In the genomic region with DNA sequence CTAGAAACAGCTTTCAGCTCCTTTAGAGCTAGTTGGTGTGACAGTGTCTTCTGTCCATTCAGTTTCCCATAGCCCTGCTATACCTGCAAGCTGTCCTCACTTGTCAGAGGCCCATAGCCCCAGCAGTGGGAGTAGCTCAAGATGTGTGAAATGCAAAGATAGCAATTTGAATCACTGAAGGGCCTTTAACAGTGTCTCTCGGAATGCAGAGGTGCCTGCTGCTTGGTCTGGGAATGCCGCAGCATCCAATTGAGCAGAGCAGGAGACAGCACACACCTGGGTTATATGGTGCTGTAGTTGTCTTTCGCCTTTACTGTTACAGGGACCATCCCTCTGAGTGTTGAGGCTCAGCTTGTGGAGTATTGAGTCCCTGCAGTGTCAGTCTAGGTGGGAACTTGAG, we compare ENCODE assay signal across 11 mouse cellular contexts.
DNase-seq lines count a peak whose midpoint lies in the region; ATAC-seq and TF ChIP-seq lines count a peak whose summit lies in the region.
"Had no signal": no experiment of that assay in that cellular context is flagged by ENCODE, and none has a peak within 500 bp of the region (broad histone marks: within the 10 kb centered on the region; RNA-seq: fewer than 3 reads in every experiment).

No protein-coding gene starts in this region.

- H3K9me3 ChIP-seq in heart, embryonic 12.5 days (replicated peaks): no peaks in the 10 kb centered on the region
- H3K9me3 ChIP-seq in lung, embryonic 16.5 days (ENCODE audit: control insufficient read depth, low read length): no peaks in the 10 kb centered on the region
- no peaks in the 10 kb centered on the region for H3K9me3 ChIP-seq in intestine, embryonic 14.5 days (ENCODE audit: control insufficient read depth, low read length)
- H3K9me3 ChIP-seq: megakaryocyte, embryonic 14.5 days had no signal

- H3K4me3 ChIP-seq in heart, embryonic 12.5 days: no peak overlapping the region
- H3K4me3 ChIP-seq in lung, embryonic 16.5 days (ENCODE audit: low read length): no peak overlapping the region
- H3K4me3 ChIP-seq in intestine, embryonic 14.5 days (ENCODE audit: low read depth, low read length): no peak overlapping the region
- no peak overlapping the region for H3K4me3 ChIP-seq in olfactory bulb, adult 2 months (ENCODE audit: insufficient read depth, low read depth, low read length)
- H3K4me3 ChIP-seq: megakaryocyte, embryonic 14.5 days had no signal

- no peak for DNase-seq in heart, postnatal 14 days
- no peak for DNase-seq in lung, adult 18-20 months
- no peak for DNase-seq in intestine, embryonic 14.5 days (ENCODE audit: low spot score)
- no peak for DNase-seq in right cerebral cortex, postnatal 10 days (ENCODE audit: low spot score in 2 of 2)
- DNase-seq in layer of hippocampus, postnatal 25 days (ENCODE audit: extremely low spot score in 1 of 2, low spot score in 1 of 2): no peak
- DNase-seq: thymus, adult 2 months had no signal

- ATAC-seq in heart, embryonic 12.5 days (ENCODE audit: insufficient number of reproducible peaks, low FRiP score): no peak
- ATAC-seq in lung, embryonic 16.5 days (ENCODE audit: low read depth): no peak
- ATAC-seq in intestine, embryonic 14.5 days (replicated peaks; ENCODE audit: low FRiP score, low TSS enrichment, low read depth): no peak
- ATAC-seq: CD4-positive, CD25-positive, alpha-beta regulatory T cell, adult 4 months had no signal

- 0 out of 2 replicates have a peak overlapping the region, but pooled peaks have one; percentile 48 for H3K9ac ChIP-seq in heart, embryonic 12.5 days
- H3K9ac ChIP-seq in lung, embryonic 16.5 days (ENCODE audit: low read length): no peak overlapping the region; the same call in 1 of the 2 replicates
- no peak overlapping the region for H3K9ac ChIP-seq in intestine, embryonic 14.5 days (ENCODE audit: low read length)

- WGBS in heart, embryonic 12.5 days: 46% methylated on average over 3 of the region's 3 CpGs
- 63% methylated on average over 3 of the region's 3 CpGs for WGBS in lung, embryonic 16.5 days
- WGBS in intestine, embryonic 14.5 days: 62% methylated on average over 3 of the region's 3 CpGs
- WGBS in olfactory bulb, adult 2 months: 77% methylated on average over 3 of the region's 3 CpGs

- no peak for TF ChIP-seq CTCF in olfactory bulb, adult 2 months (IDR thresholded peaks at IDR 0.05; ENCODE audit: insufficient read depth, low read depth, low read length)

- no peak overlapping the region for H3K4me2 ChIP-seq in heart, embryonic 12.5 days
- H3K4me2 ChIP-seq in lung, embryonic 16.5 days (ENCODE audit: low read depth, low read length): no peak overlapping the region
- no peak overlapping the region for H3K4me2 ChIP-seq in intestine, embryonic 14.5 days (ENCODE audit: low read length)

- intact Hi-C loops in heart, postnatal 14 days (cut with DNase I): loop anchor here (2.0 to 5.0 kb wide), 2 partner anchors 15 to 51 kb away; no protein-coding TSS in a partner anchor

- H3K4me1 ChIP-seq in heart, embryonic 12.5 days (replicated peaks): peaks cover 30% of the 10 kb centered on the region
- peaks cover 18% of the 10 kb centered on the region for H3K4me1 ChIP-seq in lung, embryonic 16.5 days (replicated peaks; ENCODE audit: control insufficient read depth, insufficient read depth, low read length)
- peaks cover 33% of the 10 kb centered on the region for H3K4me1 ChIP-seq in intestine, embryonic 14.5 days (replicated peaks; ENCODE audit: control insufficient read depth, insufficient read depth, low read length)
- H3K4me1 ChIP-seq in olfactory bulb, adult 2 months (ENCODE audit: control insufficient read depth, insufficient read depth, low read length): peaks cover 19% of the 10 kb centered on the region

- peak overlapping the region; percentile 75 for H3K27ac ChIP-seq in heart, embryonic 12.5 days (ENCODE audit: poor library complexity, severe bottlenecking)
- peak overlapping the region; percentile 83 for H3K27ac ChIP-seq in lung, embryonic 16.5 days (ENCODE audit: low read length)
- peak overlapping the region; percentile 77 for H3K27ac ChIP-seq in intestine, embryonic 14.5 days (ENCODE audit: low read depth)
- H3K27ac ChIP-seq in olfactory bulb, adult 2 months (ENCODE audit: insufficient read depth, low read depth, low read length): 0 out of 2 replicates have a peak overlapping the region, but pooled peaks have one; percentile 22

- no peaks in the 10 kb centered on the region for H3K27me3 ChIP-seq in heart, embryonic 12.5 days (replicated peaks)
- H3K27me3 ChIP-seq in lung, embryonic 16.5 days (ENCODE audit: control insufficient read depth, insufficient read depth, low read depth, low read length): no peaks in the 10 kb centered on the region
- H3K27me3 ChIP-seq in intestine, embryonic 14.5 days (replicated peaks; ENCODE audit: control insufficient read depth, insufficient read depth, low read length): no peaks in the 10 kb centered on the region
- H3K27me3 ChIP-seq: megakaryocyte, embryonic 14.5 days had no signal

- H3K36me3 ChIP-seq in heart, embryonic 12.5 days: peaks cover 60% of the 10 kb centered on the region
- H3K36me3 ChIP-seq in lung, embryonic 16.5 days (ENCODE audit: control insufficient read depth, insufficient read depth, low read length): peaks cover 35% of the 10 kb centered on the region
- peaks cover 77% of the 10 kb centered on the region for H3K36me3 ChIP-seq in intestine, embryonic 14.5 days (ENCODE audit: control insufficient read depth, insufficient read depth, low read length)

- no peak for TF ChIP-seq POLR2A in olfactory bulb, adult 2 months (IDR thresholded peaks at IDR 0.05; ENCODE audit: insufficient read depth, low read depth, low read length)

Comparison
In these comparisons a context has a peak if more than half of its experiments do, and no peak if none do; other contexts are left out.
1. H3K27ac ChIP-seq: peak in every context shown above with its lines; median percentile 83 in lung, embryonic 16.5 days; 77 in intestine, embryonic 14.5 days; 75 in heart, embryonic 12.5 days; 22 in olfactory bulb, adult 2 months.